Mouse (Mus musculus) kidney, postnatal 36 days (tissue): ENCODE results near the gene Smyd4.
"Not testable (repeated sequence)": the region's sequence is repeated elsewhere in the genome, so short reads cannot be mapped to it uniquely, and the experiment has no call there.

Experiments
- DNase-seq, 2 experiments: peaks; one replicate each; pipeline ENCODE4 v3.0.0; 2021 to 2022; ENCODE audit warnings: mixed read lengths in 2 of 2

Smyd4 gene

GRCm38 (mm10) chr11:75346556-75347187 lies 1.6 kb upstream of the Smyd4 start:
- no peak for DNase-seq

GRCm38 (mm10) chr11:75347188-75347585 lies 1.0 kb upstream of the Smyd4 start:
- DNase-seq = no peak

GRCm38 (mm10) chr11:75347596-75347995 lies 637 bp upstream of the Smyd4 start:
- DNase-seq = no peak

GRCm38 (mm10) chr11:75348890-75349261 lies 643 bp downstream of the Smyd4 start:
- no peak for DNase-seq

- no peak for DNase-seq
Measured at GRCm38 (mm10) chr11:75351225-75351624, 3.0 kb downstream of the Smyd4 start.

GRCm38 (mm10) chr11:75355475-75355874 lies 7.2 kb downstream of the Smyd4 start:
- DNase-seq = peak in 1 of 2 experiments; percentile 37

GRCm38 (mm10) chr11:75377125-75377524 lies 28.9 kb downstream of the Smyd4 start:
- DNase-seq = no peak

GRCm38 (mm10) chr11:75378786-75379185 lies 30.6 kb downstream of the Smyd4 start:
- not testable (repeated sequence) for DNase-seq

GRCm38 (mm10) chr11:75383529-75383928 lies 35.3 kb downstream of the Smyd4 start:
- not testable (repeated sequence) for DNase-seq

GRCm38 (mm10) chr11:75395611-75396010 lies 47.4 kb downstream of the Smyd4 start:
- no peak for DNase-seq

GRCm38 (mm10) chr11:75397452-75397851 lies 49.2 kb downstream of the Smyd4 start:
- no peak for DNase-seq

- DNase-seq = no peak
Measured at GRCm38 (mm10) chr11:75399411-75399841, 51.2 kb downstream of the Smyd4 start.

- no peak for DNase-seq
Measured at GRCm38 (mm10) chr11:75400099-75400498, 51.9 kb downstream of the Smyd4 start.

GRCm38 (mm10) chr11:75402271-75402690 lies 54.0 kb downstream of the Smyd4 start:
- peak; percentile 68 to 85 for DNase-seq

- peak in 1 of 2 experiments; percentile 13 for DNase-seq
Measured at GRCm38 (mm10) chr11:75403301-75404052, 55.2 kb downstream of the Smyd4 start.

- no peak for DNase-seq
Measured at GRCm38 (mm10) chr11:75404801-75405200, 56.6 kb downstream of the Smyd4 start.

- no peak for DNase-seq
Measured at GRCm38 (mm10) chr11:75406104-75406503, 57.9 kb downstream of the Smyd4 start.

GRCm38 (mm10) chr11:75406865-75407264 lies 58.6 kb downstream of the Smyd4 start:
- peak; percentile 57 to 84 for DNase-seq

- peak; percentile 62 to 66 for DNase-seq
Measured at GRCm38 (mm10) chr11:75409679-75410575, 61.7 kb downstream of the Smyd4 start.

- DNase-seq = no peak
Measured at GRCm38 (mm10) chr11:75410591-75410990, 62.4 kb downstream of the Smyd4 start.

GRCm38 (mm10) chr11:75415096-75415495 lies 66.9 kb downstream of the Smyd4 start:
- peak in 1 of 2 experiments; percentile 31 for DNase-seq

- DNase-seq = no peak
Measured at GRCm38 (mm10) chr11:75415994-75416393, 67.8 kb downstream of the Smyd4 start.

- no peak for DNase-seq
Measured at GRCm38 (mm10) chr11:75420037-75420436, 71.8 kb downstream of the Smyd4 start.
